Mouse (Mus musculus): ENCODE measurements around the gene Gm20671. TPM values are rescaled to one million over a fixed set of nuclear protein-coding genes. Genes with fewer than 3 reads are reported as not detected.
"Not testable (repeated sequence)": the region's sequence is repeated elsewhere in the genome, so short reads cannot be mapped to it uniquely, and the experiment has no call there.

Gene Gm20671
- not detected in 2 replicates for polyA plus RNA-seq (2015; fragmentation: Nextera tagmentation; extraction: Ambion mirVana)

- Histone ChIP-seq H3K27me3 (no peaks in the 10 kb centered on the region), H3K9ac (replicated peaks) (no peak within 1 kb of the TSS), H3K4me2 (replicated peaks) (no peak within 1 kb of the TSS), H3K4me3 (replicated peaks) (no peak within 1 kb of the TSS), H3K4me1 (replicated peaks) (no peaks in the 10 kb centered on the region), H3K27ac (no peak within 1 kb of the TSS), H3K36me3 (peaks cover 70% of the 10 kb centered on the region), H3K9me3 (no peaks in the 10 kb centered on the region)
- WGBS = 96% methylated on average over 7 of the region's 7 CpGs
- ATAC-seq = no peak
Observed at GRCm38 (mm10) chr5:32827009-32827408, at the start of gene Gm20671. Gm20671 (minus strand) TSS chr5:32827109.

GRCm38 (mm10) chr5:32872346-32872745 is 45.4 kb upstream of the Gm20671 start:
- H3K4me1 ChIP-seq (replicated peaks) = no peaks in the 10 kb centered on the region
- H3K4me3 ChIP-seq (replicated peaks) = no peak overlapping the region
- ATAC-seq = no peak
- peaks cover 76% of the 10 kb centered on the region for H3K36me3 ChIP-seq
- H3K27ac ChIP-seq = no peak overlapping the region
- H3K9me3 ChIP-seq = no peaks in the 10 kb centered on the region
- WGBS = 92% methylated on average over 5 of the region's 5 CpGs
- H3K27me3 ChIP-seq = no peaks in the 10 kb centered on the region
- H3K9ac ChIP-seq (replicated peaks) = no peak overlapping the region
- no peak overlapping the region for H3K4me2 ChIP-seq (replicated peaks)

GRCm38 (mm10) chr5:32869389-32870024 is 42.6 kb upstream of the Gm20671 start:
- no peak overlapping the region for H3K4me2 ChIP-seq (replicated peaks)
- ATAC-seq = no peak
- H3K9ac ChIP-seq (replicated peaks) = no peak overlapping the region
- WGBS = over 99% methylated on average over 5 of the region's 5 CpGs
- H3K27me3 ChIP-seq = no peaks in the 10 kb centered on the region
- peaks cover 71% of the 10 kb centered on the region for H3K36me3 ChIP-seq
- no peak overlapping the region for H3K27ac ChIP-seq
- H3K4me1 ChIP-seq (replicated peaks) = peaks cover 9% of the 10 kb centered on the region
- H3K9me3 ChIP-seq = no peaks in the 10 kb centered on the region
- no peak overlapping the region for H3K4me3 ChIP-seq (replicated peaks)

- Histone ChIP-seq H3K9me3 (no peaks in the 10 kb centered on the region), H3K27ac (peak within 1 kb of the TSS; percentile 62), H3K9ac (replicated peaks) (peak within 1 kb of the TSS; percentile 80), H3K4me3 (replicated peaks) (peak within 1 kb of the TSS; percentile 70), H3K4me1 (replicated peaks) (peaks cover 18% of the 10 kb centered on the region), H3K36me3 (peaks cover 24% of the 10 kb centered on the region), H3K27me3 (no peaks in the 10 kb centered on the region), H3K4me2 (replicated peaks) (peak within 1 kb of the TSS; percentile 79)
- WGBS = under 1% methylated on average over 64 of the region's 64 CpGs
- ATAC-seq = peak; percentile 100
Observed at GRCm38 (mm10) chr5:32863253-32864228, 36.6 kb upstream of the Gm20671 start, which contains the start of gene Depdc5. Depdc5 (plus strand) TSS chr5:32863701.

DNA sequence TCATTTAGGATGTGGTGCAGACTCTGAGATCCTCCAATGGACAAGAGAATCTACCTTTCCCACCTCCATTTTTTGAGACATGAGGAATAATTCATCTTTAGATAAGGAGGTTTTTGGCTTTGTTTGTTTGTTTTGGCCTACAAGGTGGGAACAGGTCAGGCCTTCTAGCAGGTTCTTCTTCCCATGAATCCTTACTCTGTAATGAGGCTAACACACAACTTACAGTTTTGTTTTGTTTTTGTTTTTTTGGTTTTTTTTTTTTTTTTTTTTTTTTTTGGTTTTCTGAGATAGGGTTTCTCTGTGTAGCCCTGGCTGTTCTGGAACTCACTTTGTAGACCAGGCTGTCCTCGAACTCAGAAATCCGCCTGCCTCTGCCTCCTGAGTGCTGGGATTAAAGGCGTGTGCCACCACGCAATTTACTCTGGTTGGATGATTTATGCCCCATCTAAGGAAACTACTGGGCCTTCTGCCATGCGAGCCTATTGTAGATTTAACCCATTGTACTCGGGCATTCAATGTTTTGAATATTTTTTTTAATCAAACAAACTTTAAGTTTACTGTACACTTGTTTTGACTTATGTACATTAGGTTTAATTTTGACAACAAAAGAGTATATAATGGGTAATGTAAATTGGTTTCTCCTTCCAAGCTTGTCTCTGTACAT is 35.7 kb upstream of the Gm20671 start:
- no peak for ATAC-seq
- 81% methylated on average over 6 of the region's 6 CpGs for WGBS
- Histone ChIP-seq H3K4me2 (replicated peaks) (peak overlapping the region; percentile 79; the same call in 1 of the 2 replicates), H3K4me1 (replicated peaks) (peaks cover 18% of the 10 kb centered on the region), H3K4me3 (replicated peaks) (no peak overlapping the region), H3K27me3 (no peaks in the 10 kb centered on the region), H3K9ac (replicated peaks) (no peak overlapping the region), H3K9me3 (no peaks in the 10 kb centered on the region), H3K36me3 (peaks cover 15% of the 10 kb centered on the region), H3K27ac (no peak overlapping the region)

- peaks cover 3% of the 10 kb centered on the region; the same call in 1 of the 2 replicates for H3K36me3 ChIP-seq
- no peak for ATAC-seq
- WGBS = 97% methylated on average over 1 of the region's 1 CpGs
- no peaks in the 10 kb centered on the region for H3K9me3 ChIP-seq
- no peak overlapping the region for H3K27ac ChIP-seq
- no peak overlapping the region for H3K4me3 ChIP-seq (replicated peaks)
- no peaks in the 10 kb centered on the region for H3K27me3 ChIP-seq
- no peak overlapping the region for H3K9ac ChIP-seq (replicated peaks)
- peaks cover 18% of the 10 kb centered on the region for H3K4me1 ChIP-seq (replicated peaks)
- no peak overlapping the region for H3K4me2 ChIP-seq (replicated peaks)
Observed at GRCm38 (mm10) chr5:32861082-32861481, 34.2 kb upstream of the Gm20671 start.

DNA sequence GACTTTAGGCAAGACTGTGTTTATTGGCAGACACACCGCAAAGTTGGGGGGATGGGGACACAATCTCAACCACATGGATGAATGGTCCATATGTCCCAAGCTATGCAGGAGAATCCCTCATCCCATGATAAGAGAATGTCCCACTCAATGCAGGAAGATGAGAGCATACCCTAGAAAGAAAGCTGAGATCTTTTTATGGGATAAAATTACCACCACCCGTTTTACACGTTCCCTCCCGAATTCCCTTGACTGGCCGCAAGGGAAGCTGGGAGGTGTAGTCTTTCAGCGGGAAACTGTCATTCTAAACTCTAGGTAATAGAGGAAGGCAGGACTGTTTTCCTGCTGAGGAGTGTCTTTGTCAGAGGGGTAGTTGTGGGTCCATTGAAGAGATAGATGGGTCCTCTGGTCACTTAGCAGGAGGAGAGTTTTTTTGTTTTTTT is 30.9 kb upstream of the Gm20671 start:
- no peaks in the 10 kb centered on the region for H3K36me3 ChIP-seq
- no peak overlapping the region for H3K27ac ChIP-seq
- peak overlapping the region; percentile 53 for H3K4me3 ChIP-seq (replicated peaks)
- peak overlapping the region; percentile 60 for H3K4me2 ChIP-seq (replicated peaks)
- no peak; the same call in 1 of the 2 replicates for ATAC-seq
- peak overlapping the region; percentile 59 for H3K9ac ChIP-seq (replicated peaks)
- WGBS = 4% methylated on average over 6 of the region's 6 CpGs
- peaks cover 9% of the 10 kb centered on the region for H3K4me1 ChIP-seq (replicated peaks)
- H3K27me3 ChIP-seq = no peaks in the 10 kb centered on the region
- no peaks in the 10 kb centered on the region for H3K9me3 ChIP-seq

DNA sequence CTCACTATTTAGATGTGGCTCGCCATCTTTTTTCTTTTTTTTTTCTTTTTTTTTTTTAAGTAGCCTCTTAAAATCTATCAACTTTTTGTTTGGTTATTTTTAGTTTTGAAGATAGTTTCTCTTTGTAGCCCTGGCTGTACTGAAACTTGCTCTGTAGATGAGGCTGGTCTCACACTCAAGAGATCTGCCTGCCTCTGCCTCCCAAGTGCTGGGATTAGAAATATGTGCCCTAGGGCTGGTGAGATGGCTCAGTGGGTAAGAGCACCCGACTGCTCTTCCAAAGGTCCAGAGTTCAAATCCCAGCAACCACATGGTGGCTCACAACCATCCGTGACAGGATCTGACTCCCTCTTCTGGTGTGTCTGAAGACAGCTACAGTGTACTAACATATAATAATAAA is 28.4 kb upstream of the Gm20671 start:
- H3K4me3 ChIP-seq (replicated peaks); H3K36me3 ChIP-seq; H3K4me2 ChIP-seq (replicated peaks); H3K9me3 ChIP-seq; ATAC-seq; H3K27me3 ChIP-seq; H3K27ac ChIP-seq; H3K9ac ChIP-seq (replicated peaks): not testable (repeated sequence)
- H3K4me1 ChIP-seq (replicated peaks) = peaks cover 30% of the 10 kb centered on the region
- WGBS = 100% methylated on average over 2 of the region's 3 CpGs

GRCm38 (mm10) chr5:32854818-32855217 is 27.9 kb upstream of the Gm20671 start:
- no peak for ATAC-seq
- Histone ChIP-seq H3K27me3 (no peaks in the 10 kb centered on the region), H3K27ac (peak overlapping the region; percentile 65), H3K36me3 (peaks cover 7% of the 10 kb centered on the region), H3K4me2 (replicated peaks) (no peak overlapping the region), H3K4me1 (replicated peaks) (peaks cover 30% of the 10 kb centered on the region), H3K4me3 (replicated peaks) (no peak overlapping the region), H3K9me3 (no peaks in the 10 kb centered on the region; the same call in 1 of the 2 replicates), H3K9ac (replicated peaks) (no peak overlapping the region)
- WGBS = 84% methylated on average over 4 of the region's 4 CpGs

DNA sequence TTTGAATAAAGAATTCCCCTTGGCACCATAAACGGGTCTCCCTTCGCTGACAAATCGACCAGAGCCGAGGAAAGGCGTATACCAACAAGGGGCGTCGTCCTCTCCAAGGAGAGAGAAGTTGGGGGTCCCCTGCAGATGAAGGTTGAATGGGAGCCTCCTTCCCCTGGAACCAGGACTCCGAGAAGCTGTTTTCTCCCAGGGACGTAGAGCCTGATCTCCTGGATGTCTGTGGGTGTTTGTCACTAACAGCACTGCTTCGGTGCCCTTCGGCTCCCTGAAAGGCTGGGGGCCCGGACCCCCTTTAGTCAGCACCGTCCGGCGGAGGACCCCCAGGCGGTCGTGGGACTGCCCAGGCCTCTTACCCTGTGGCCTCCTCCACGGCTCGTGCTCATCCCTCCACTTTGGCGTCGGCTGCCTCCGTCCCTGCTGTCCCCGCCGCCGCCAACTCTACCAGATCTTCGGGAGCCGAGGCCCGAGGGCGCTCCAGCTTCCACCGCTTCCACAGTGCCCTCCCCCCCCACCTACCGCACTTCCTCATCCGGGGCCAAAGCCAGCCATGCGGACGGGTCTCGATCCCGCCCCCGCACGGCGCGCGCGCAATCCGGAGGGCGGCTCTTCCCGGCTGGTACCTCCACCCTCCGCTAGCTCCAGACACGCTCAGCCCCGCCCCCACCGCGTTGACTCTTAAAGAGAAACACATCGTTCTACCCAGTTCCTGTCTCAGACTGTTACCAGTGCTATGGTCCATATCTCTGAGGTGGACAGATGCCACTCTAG is 27.0 kb upstream of the Gm20671 start, which contains the start of gene Prr14l:
Gene Prr14l (minus strand): TSS at position 526 of the 777 bp plus-strand sequence.
- H3K27me3 ChIP-seq = no peaks in the 10 kb centered on the region
- ATAC-seq = peak; percentile 97
- WGBS = under 1% methylated on average over 51 of the region's 51 CpGs
- H3K36me3 ChIP-seq = peaks cover 7% of the 10 kb centered on the region
- peak within 1 kb of the TSS; percentile 74 for H3K4me2 ChIP-seq (replicated peaks)
- H3K4me1 ChIP-seq (replicated peaks) = peaks cover 30% of the 10 kb centered on the region
- peak within 1 kb of the TSS; percentile 96 for H3K4me3 ChIP-seq (replicated peaks)
- peak within 1 kb of the TSS; percentile 98 for H3K9ac ChIP-seq (replicated peaks)
- peak within 1 kb of the TSS; percentile 89 for H3K27ac ChIP-seq
- no peaks in the 10 kb centered on the region; the same call in 1 of the 2 replicates for H3K9me3 ChIP-seq

GRCm38 (mm10) chr5:32852026-32852425 is 25.1 kb upstream of the Gm20671 start:
- Histone ChIP-seq H3K9ac (replicated peaks) (peak overlapping the region; percentile 33), H3K27me3 (no peaks in the 10 kb centered on the region), H3K36me3 (peaks cover 11% of the 10 kb centered on the region), H3K4me3 (replicated peaks) (peak overlapping the region; percentile 1), H3K9me3 (no peaks in the 10 kb centered on the region; the same call in 1 of the 2 replicates), H3K4me2 (replicated peaks) (peak overlapping the region; percentile 74), H3K4me1 (replicated peaks) (peaks cover 30% of the 10 kb centered on the region), H3K27ac (no peak overlapping the region; the same call in 1 of the 2 replicates)
- 72% methylated on average over 6 of the region's 6 CpGs for WGBS
- ATAC-seq = no peak
